In the genomic region with DNA sequence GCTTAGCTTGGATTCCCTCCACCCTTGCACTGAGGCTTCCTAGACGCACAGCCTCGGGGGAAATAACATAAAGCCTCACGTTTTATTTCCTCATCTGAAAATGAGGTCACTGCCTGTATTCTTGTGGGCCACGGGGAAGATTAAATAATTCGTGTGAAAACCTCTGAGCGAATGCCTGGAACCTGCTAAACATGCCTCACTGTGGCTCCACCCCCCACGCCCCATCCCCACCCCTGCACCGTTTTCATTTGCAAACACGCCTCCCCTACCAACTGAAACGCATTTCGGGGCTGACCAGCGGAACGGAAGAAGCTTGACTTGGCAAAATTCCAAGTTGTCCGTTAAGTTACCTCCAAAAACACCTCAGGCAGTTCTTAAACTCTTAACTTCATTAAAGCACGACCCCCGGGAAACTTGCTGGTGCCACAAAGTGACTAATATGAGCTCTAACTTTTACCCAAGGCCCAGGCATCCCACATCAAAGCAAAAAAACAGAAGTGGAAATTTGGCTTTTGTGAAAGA, we compare ENCODE assay signal across 8 mouse cellular contexts. TPM values are rescaled to one million over a fixed set of nuclear protein-coding genes. Genes with fewer than 3 reads are reported as not detected.
DNase-seq lines count a peak whose midpoint lies in the region; ATAC-seq and TF ChIP-seq lines count a peak whose summit lies in the region.

No protein-coding gene starts in this region.

- no peaks in the 10 kb centered on the region for H3K9me3 ChIP-seq in heart, embryonic 15.5 days (replicated peaks)
- H3K9me3 ChIP-seq in forebrain, postnatal 0 days (ENCODE audit: low read length), result no peaks in the 10 kb centered on the region
- H3K9me3 ChIP-seq in liver, embryonic 14.5 days (ENCODE audit: control insufficient read depth, low read length), result no peaks in the 10 kb centered on the region

- intact Hi-C loops in heart, postnatal 36 days (cut with DNase I), result no loop called here

- no peaks in the 10 kb centered on the region for H3K27me3 ChIP-seq in heart, embryonic 15.5 days
- H3K27me3 ChIP-seq in forebrain, postnatal 0 days (ENCODE audit: insufficient read depth, low read length), result no peaks in the 10 kb centered on the region
- no peaks in the 10 kb centered on the region for H3K27me3 ChIP-seq in liver, embryonic 14.5 days (ENCODE audit: control insufficient read depth, insufficient read depth, low read length)

- 20% methylated on average over 16 of the region's 16 CpGs for WGBS in heart, embryonic 15.5 days
- WGBS in forebrain, postnatal 0 days, result 22% methylated on average over 16 of the region's 16 CpGs
- WGBS in liver, embryonic 14.5 days (ENCODE audit: insufficient replicate concordance), result 10% methylated on average over 16 of the region's 16 CpGs

- H3K4me3 ChIP-seq in heart, embryonic 15.5 days, result peak overlapping the region; percentile 4
- no peak overlapping the region for H3K4me3 ChIP-seq in forebrain, postnatal 0 days (ENCODE audit: low read depth, low read length)
- peak overlapping the region; percentile 25 to 35 for H3K4me3 ChIP-seq in liver, embryonic 14.5 days (ENCODE audit: insufficient read depth in 1 of 2, low read depth in 2 of 2, low read length in 2 of 2)

- no peak for ATAC-seq in heart, embryonic 15.5 days (replicated peaks; ENCODE audit: insufficient number of reproducible peaks, insufficient read depth, low FRiP score, low read depth)
- no peak for ATAC-seq in forebrain, postnatal 0 days
- no peak for ATAC-seq in liver, embryonic 14.5 days (ENCODE audit: insufficient read depth)

- H3K4me1 ChIP-seq in heart, embryonic 15.5 days (replicated peaks), result peaks cover 34% of the 10 kb centered on the region
- H3K4me1 ChIP-seq in forebrain, postnatal 0 days (ENCODE audit: insufficient read depth), result no peaks in the 10 kb centered on the region
- peaks cover 70 to 72% of the 10 kb centered on the region in 2 experiments for H3K4me1 ChIP-seq in liver, embryonic 14.5 days (replicated peaks; ENCODE audit: control insufficient read depth in 2 of 2, insufficient read depth in 2 of 2, low read length in 1 of 2)

- DNase-seq in heart, postnatal 36 days, result no peak
- peak; percentile 77 for DNase-seq in ES-CJ7 (ENCODE audit: low read depth, low spot score)
- no peak for DNase-seq in forebrain, postnatal 0 days
- DNase-seq in liver, embryonic 14.5 days (ENCODE audit: low read depth in 3 of 3, low spot score in 3 of 3), result no peak
- no peak for DNase-seq in layer of hippocampus, adult 18-20 months (ENCODE audit: low spot score in 2 of 2)
- no peak for DNase-seq in ovary, postnatal 14 days (ENCODE audit: low spot score)
- DNase-seq in adrenal gland, postnatal 10 days, result no peak

- no peak overlapping the region for H3K9ac ChIP-seq in heart, embryonic 15.5 days
- no peak overlapping the region for H3K9ac ChIP-seq in forebrain, postnatal 0 days
- H3K9ac ChIP-seq in liver, embryonic 14.5 days (replicated peaks), result peak overlapping the region; percentile 24

- no peak for TF ChIP-seq EP300 in liver, embryonic 14.5 days (IDR thresholded peaks at IDR 0.05; ENCODE audit: low read depth)

- peak overlapping the region; percentile 51 for H3K4me2 ChIP-seq in heart, embryonic 15.5 days
- H3K4me2 ChIP-seq in forebrain, postnatal 0 days (ENCODE audit: low read depth), result peak overlapping the region; percentile 32
- H3K4me2 ChIP-seq in liver, embryonic 14.5 days (ENCODE audit: low read depth), result peak overlapping the region; percentile 62

- no peaks in the 10 kb centered on the region for H3K36me3 ChIP-seq in heart, embryonic 15.5 days
- H3K36me3 ChIP-seq in forebrain, postnatal 0 days (ENCODE audit: insufficient read depth), result no peaks in the 10 kb centered on the region
- H3K36me3 ChIP-seq in liver, embryonic 14.5 days (replicated peaks; ENCODE audit: control insufficient read depth, insufficient read depth, low read depth), result peaks cover 3% of the 10 kb centered on the region; the same call in 1 of the 2 replicates

- H3K27ac ChIP-seq in heart, embryonic 15.5 days, result no peak overlapping the region
- H3K27ac ChIP-seq in forebrain, postnatal 0 days (ENCODE audit: low read depth, low read length), result no peak overlapping the region
- H3K27ac ChIP-seq in liver, embryonic 14.5 days, result peak overlapping the region; percentile 22

- TF ChIP-seq CTCF in forebrain, postnatal 0 days (IDR thresholded peaks at IDR 0.05; ENCODE audit: low read depth), result no peak
- no peak for TF ChIP-seq CTCF in liver, embryonic 14.5 days (IDR thresholded peaks at IDR 0.05; ENCODE audit: low read depth)

RNA-seq across cellular contexts. Expression of gene Dapp1, which starts 25.7 kb away (rescaled TPM):
- 18.4 TPM in 2 replicates for polyA plus RNA-seq in heart, embryonic 15.5 days (2015; fragmentation: Nextera tagmentation; extraction: Ambion mirVana)
- total RNA-seq in heart, postnatal 36 days (2021), result 1 to 10 TPM; 4.5 to 5.1 TPM
- 4.3 and 4.9 TPM in 2 replicates for total RNA-seq in forebrain, postnatal 0 days (2014; rRNA removed)
- 2.8 and 3.3 TPM in 2 replicates for polyA plus RNA-seq in forebrain, postnatal 0 days (2015; fragmentation: Nextera tagmentation; extraction: Ambion mirVana)
- polyA plus RNA-seq in liver, embryonic 14.5 days (2012; rRNA removed), result 5.1 and 8.8 TPM in 2 replicates
- 10.6 and 11.5 TPM in 2 replicates for polyA plus RNA-seq in liver, embryonic 14.5 days (2014; fragmentation: Nextera tagmentation; extraction: Ambion mirVana)
- 1 to 10 TPM; 5.0 to 5.1 TPM for total RNA-seq in layer of hippocampus, adult 18-20 months (2021)
- total RNA-seq in adrenal gland, postnatal 10 days (2021), result 1 to 10 TPM; 5.9 to 7.1 TPM

RNA-seq across cellular contexts. Expression of gene Lamtor3, which starts 37.3 kb away (rescaled TPM):
- polyA plus RNA-seq in heart, embryonic 15.5 days (2015; fragmentation: Nextera tagmentation; extraction: Ambion mirVana), result 100 and 108 TPM in 2 replicates
- 10 to 100 TPM; 91.1 to 93.8 TPM for total RNA-seq in heart, postnatal 36 days (2021)
- 105 and 116 TPM in 2 replicates for total RNA-seq in forebrain, postnatal 0 days (2014; rRNA removed)
- 112 and 123 TPM in 2 replicates for polyA plus RNA-seq in forebrain, postnatal 0 days (2015; fragmentation: Nextera tagmentation; extraction: Ambion mirVana)
- 31.3 and 35.2 TPM in 2 replicates for polyA plus RNA-seq in liver, embryonic 14.5 days (2012; rRNA removed)
- polyA plus RNA-seq in liver, embryonic 14.5 days (2014; fragmentation: Nextera tagmentation; extraction: Ambion mirVana), result 54.3 and 60.1 TPM in 2 replicates
- 10 to 100 TPM; 63.4 to 66.4 TPM for total RNA-seq in layer of hippocampus, adult 18-20 months (2021)
- total RNA-seq in adrenal gland, postnatal 10 days (2021), result 10 to 100 TPM; 68.6 to 72.0 TPM
